Mouse (Mus musculus): Measurements from ENCODE around the gene Gm27235. TPM values are rescaled to one million over a fixed set of nuclear protein-coding genes. Genes with fewer than 3 reads are reported as not detected.

Gene Gm27235
- total and polyA plus RNA-seq, 3 experiments = not detected

DNA sequence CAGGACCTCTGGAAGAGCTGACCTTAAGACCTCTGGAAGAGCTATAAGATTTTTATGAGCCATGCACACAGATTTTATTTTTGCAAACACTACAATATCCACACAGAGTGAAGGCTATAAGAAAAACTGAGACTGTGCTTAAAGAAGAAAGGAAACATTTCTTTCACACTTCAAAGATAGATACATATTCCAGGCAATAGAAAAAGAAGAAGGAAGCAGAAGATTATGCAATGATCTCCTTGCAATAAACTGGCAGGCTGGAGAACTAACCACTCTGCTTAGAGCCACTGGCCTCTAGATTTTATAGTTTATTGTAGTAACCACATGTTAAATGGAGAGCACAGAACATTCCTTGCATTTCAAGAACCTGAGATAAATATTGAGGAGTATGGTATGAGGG, 33.1 kb downstream of the Gm27235 start:
- Histone ChIP-seq H3K9me3 (replicated peaks; ENCODE audit: insufficient read depth, low read length) (no peaks in the 10 kb centered on the region), H3K4me1 (ENCODE audit: control insufficient read depth in 1 of 2, insufficient read depth in 2 of 2, low read length in 2 of 2) (no peaks in the 10 kb centered on the region), H3K4me3 (ENCODE audit: control insufficient read depth in 1 of 2, insufficient read depth in 1 of 2, low read depth in 2 of 2, low read length in 2 of 2) (no peak overlapping the region), H3K27me3 (ENCODE audit: control insufficient read depth in 1 of 2, insufficient read depth in 2 of 2, low read length in 2 of 2) (no peaks in the 10 kb centered on the region), H3K27ac (ENCODE audit: control insufficient read depth, low read depth, low read length) (no peak overlapping the region), H3K36me3 (ENCODE audit: control insufficient read depth in 1 of 2, insufficient read depth in 2 of 2, low read length in 2 of 2) (no peaks in the 10 kb centered on the region), H3K9ac (ENCODE audit: control insufficient read depth, low read depth, low read length, poor library complexity, severe bottlenecking) (no peak overlapping the region), H3K79me2 (ENCODE audit: control insufficient read depth, insufficient read depth, low read length, poor library complexity) (no peaks in the 10 kb centered on the region)
- TF ChIP-seq MYC (IDR thresholded peaks at IDR 0.05; ENCODE audit: low read depth, low read length) (no peak), RAD21 (IDR thresholded peaks at IDR 0.05; ENCODE audit: low read depth, low read length) (no peak), EP300 (IDR thresholded peaks at IDR 0.05; ENCODE audit: low read depth in 1 of 2, low read length in 2 of 2) (no peak), NELFE (IDR thresholded peaks at IDR 0.05; ENCODE audit: low read depth, low read length) (no peak), ETS1 (IDR thresholded peaks at IDR 0.05; ENCODE audit: low read depth, low read length) (no peak), POLR2AphosphoS5 (IDR thresholded peaks at IDR 0.05; ENCODE audit: borderline replicate concordance, low read depth, low read length) (no peak), CTCF (IDR thresholded peaks at IDR 0.05 in 2 of 3, conservative IDR thresholded peaks at IDR 0.05 in 1 of 3; ENCODE audit: control insufficient read depth in 1 of 3, insufficient read depth in 1 of 3, low read depth in 2 of 3, low read length in 3 of 3, poor library complexity in 1 of 3, severe bottlenecking in 1 of 3) (no peak), ZMIZ1 (IDR thresholded peaks at IDR 0.05; ENCODE audit: low read depth, low read length) (no peak)
- no peak for DNase-seq (ENCODE audit: low read depth, low spot score)

DNA sequence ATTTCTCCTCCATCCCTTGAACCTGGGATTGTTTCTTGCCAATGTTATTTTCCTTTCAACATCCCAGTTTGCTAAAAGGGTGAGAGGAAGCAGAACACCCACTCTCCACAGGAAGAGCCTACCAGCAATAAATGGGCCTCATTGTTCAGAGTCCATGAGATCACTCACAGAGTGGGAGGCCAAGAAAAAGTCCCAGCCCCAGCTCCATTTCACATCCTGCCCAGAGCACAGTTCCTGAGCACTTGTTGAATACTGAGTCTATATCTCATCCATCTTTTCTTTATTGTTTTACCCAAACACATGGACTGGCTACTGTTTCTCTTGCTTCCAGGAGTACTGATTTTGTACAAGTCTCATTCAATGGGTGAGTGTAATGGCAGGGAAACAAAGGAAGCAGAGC, 49.2 kb downstream of the Gm27235 start, which contains the start of gene Gm17677:
Gene Gm17677 (plus strand): TSS at position 301 of the 400 bp plus-strand sequence.
- Histone ChIP-seq H3K36me3 (ENCODE audit: control insufficient read depth in 1 of 2, insufficient read depth in 2 of 2, low read length in 2 of 2) (no peaks in the 10 kb centered on the region), H3K27me3 (ENCODE audit: control insufficient read depth in 1 of 2, insufficient read depth in 2 of 2, low read length in 2 of 2) (no peaks in the 10 kb centered on the region), H3K4me3 (ENCODE audit: control insufficient read depth in 1 of 2, insufficient read depth in 1 of 2, low read depth in 2 of 2, low read length in 2 of 2) (no peak within 1 kb of the TSS), H3K27ac (ENCODE audit: control insufficient read depth, low read depth, low read length) (no peak within 1 kb of the TSS), H3K4me1 (ENCODE audit: control insufficient read depth in 1 of 2, insufficient read depth in 2 of 2, low read length in 2 of 2) (no peaks in the 10 kb centered on the region), H3K9me3 (replicated peaks; ENCODE audit: insufficient read depth, low read length) (no peaks in the 10 kb centered on the region), H3K79me2 (ENCODE audit: control insufficient read depth, insufficient read depth, low read length, poor library complexity) (no peaks in the 10 kb centered on the region), H3K9ac (ENCODE audit: control insufficient read depth, low read depth, low read length, poor library complexity, severe bottlenecking) (no peak within 1 kb of the TSS)
- DNase-seq (ENCODE audit: low read depth, low spot score) = no peak
- no peak for TF ChIP-seq UBTF (IDR thresholded peaks at IDR 0.05; ENCODE audit: borderline replicate concordance, insufficient read depth, low read depth, low read length)
- TF ChIP-seq TBP (IDR thresholded peaks at IDR 0.05; ENCODE audit: low read depth, low read length) = no peak
- no peak for TF ChIP-seq CHD2 (IDR thresholded peaks at IDR 0.05; ENCODE audit: low read length)
- TF ChIP-seq ZC3H11A (IDR thresholded peaks at IDR 0.05; ENCODE audit: low read depth, low read length) = no peak
- no peak for TF ChIP-seq RAD21 (IDR thresholded peaks at IDR 0.05; ENCODE audit: low read depth, low read length)
- TF ChIP-seq MAZ (IDR thresholded peaks at IDR 0.05; ENCODE audit: low read depth, low read length) = no peak

Other genes starting within 250 kb of the Gm27235 start
- gene Ddx25, start 231.6 kb downstream of the Gm27235 start, total RNA-seq (2012; rRNA removed) = 0.33 and 0.35 TPM in 2 replicates
- under 1 TPM in 1 of 2 experiments, not detected in 1; 0.35 TPM for gene Ddx25, start 231.6 kb downstream of the Gm27235 start, polyA plus RNA-seq (2012; ENCODE audit: insufficient read depth in 1 of 2, insufficient read length in 2 of 2, low read depth in 1 of 2, low replicate concordance in 2 of 2, missing spikeins in 1 of 2)
- 20.0 and 23.8 TPM in 2 replicates for gene Pus3, start 231.5 kb downstream of the Gm27235 start, total RNA-seq (2012; rRNA removed)
- 10 to 100 TPM in 1 of 2 experiments, not detected in 1; 15.8 TPM for gene Pus3, start 231.5 kb downstream of the Gm27235 start, polyA plus RNA-seq (2012; ENCODE audit: insufficient read depth in 1 of 2, insufficient read length in 2 of 2, low read depth in 1 of 2, low replicate concordance in 2 of 2, missing spikeins in 1 of 2)
- gene Pate2, start 219.8 kb downstream of the Gm27235 start, total RNA-seq (2012; rRNA removed) = 0.16 and 0.23 TPM in 2 replicates
- gene Pate2, start 219.8 kb downstream of the Gm27235 start, polyA plus RNA-seq (2012; ENCODE audit: insufficient read depth in 1 of 2, insufficient read length in 2 of 2, low read depth in 1 of 2, low replicate concordance in 2 of 2, missing spikeins in 1 of 2) = under 1 TPM in 1 of 2 experiments, not detected in 1; 0.29 TPM
- gene Hyls1, start 219.7 kb downstream of the Gm27235 start, total RNA-seq (2012; rRNA removed) = 10.6 and 13.6 TPM in 2 replicates
- gene Hyls1, start 219.7 kb downstream of the Gm27235 start, polyA plus RNA-seq (2012; ENCODE audit: insufficient read depth in 1 of 2, insufficient read length in 2 of 2, low read depth in 1 of 2, low replicate concordance in 2 of 2, missing spikeins in 1 of 2) = 10 to 100 TPM in 1 of 2 experiments, not detected in 1; 10.5 TPM
- not detected in 2 replicates for gene Pate4, start 178.2 kb downstream of the Gm27235 start, total RNA-seq (2012; rRNA removed)
- gene Pate4, start 178.2 kb downstream of the Gm27235 start, polyA plus RNA-seq (2012; ENCODE audit: insufficient read depth in 1 of 2, insufficient read length in 2 of 2, low read depth in 1 of 2, low replicate concordance in 2 of 2, missing spikeins in 1 of 2) = not detected
- gene Pate3, start 141.9 kb downstream of the Gm27235 start, total RNA-seq (2012; rRNA removed) = not detected in 2 replicates
- gene Pate3, start 141.9 kb downstream of the Gm27235 start, polyA plus RNA-seq (2012; ENCODE audit: insufficient read depth in 1 of 2, insufficient read length in 2 of 2, low read depth in 1 of 2, low replicate concordance in 2 of 2, missing spikeins in 1 of 2) = not detected
- not detected in 2 replicates for gene Pate1, start 102.7 kb downstream of the Gm27235 start, total RNA-seq (2012; rRNA removed)
- gene Pate1, start 102.7 kb downstream of the Gm27235 start, polyA plus RNA-seq (2012; ENCODE audit: insufficient read depth in 1 of 2, insufficient read length in 2 of 2, low read depth in 1 of 2, low replicate concordance in 2 of 2, missing spikeins in 1 of 2) = not detected
- not detected in 2 replicates for gene Gm17677, start 49.1 kb downstream of the Gm27235 start, total RNA-seq (2012; rRNA removed)
- not detected for gene Gm17677, start 49.1 kb downstream of the Gm27235 start, polyA plus RNA-seq (2012; ENCODE audit: insufficient read depth in 1 of 2, insufficient read length in 2 of 2, low read depth in 1 of 2, low replicate concordance in 2 of 2, missing spikeins in 1 of 2)
- not detected in 2 replicates for gene Gm17727, start 12.0 kb downstream of the Gm27235 start, total RNA-seq (2012; rRNA removed)
- gene Gm17727, start 12.0 kb downstream of the Gm27235 start, polyA plus RNA-seq (2012; ENCODE audit: insufficient read depth in 1 of 2, insufficient read length in 2 of 2, low read depth in 1 of 2, low replicate concordance in 2 of 2, missing spikeins in 1 of 2) = not detected
- not detected in 2 replicates for gene D730048I06Rik, start within 50 bp of the Gm27235 start, total RNA-seq (2012; rRNA removed)
- gene D730048I06Rik, start within 50 bp of the Gm27235 start, polyA plus RNA-seq (2012; ENCODE audit: insufficient read depth in 1 of 2, insufficient read length in 2 of 2, low read depth in 1 of 2, low replicate concordance in 2 of 2, missing spikeins in 1 of 2) = not detected
- gene 9230110F15Rik, start 54.0 kb upstream of the Gm27235 start, total RNA-seq (2012; rRNA removed) = not detected in 2 replicates
- gene 9230110F15Rik, start 54.0 kb upstream of the Gm27235 start, polyA plus RNA-seq (2012; ENCODE audit: insufficient read depth in 1 of 2, insufficient read length in 2 of 2, low read depth in 1 of 2, low replicate concordance in 2 of 2, missing spikeins in 1 of 2) = not detected
- gene 9230113P08Rik, start 118.3 kb upstream of the Gm27235 start, total RNA-seq (2012; rRNA removed) = not detected in 2 replicates
- not detected for gene 9230113P08Rik, start 118.3 kb upstream of the Gm27235 start, polyA plus RNA-seq (2012; ENCODE audit: insufficient read depth in 1 of 2, insufficient read length in 2 of 2, low read depth in 1 of 2, low replicate concordance in 2 of 2, missing spikeins in 1 of 2)